Mouse (Mus musculus): Measurements from ENCODE around the gene Ap4m1. TPM values are rescaled to one million over a fixed set of nuclear protein-coding genes. Genes with fewer than 3 reads are reported as not detected.

The Ap4m1 gene
- polyA plus RNA-seq, 2 experiments: 3.9 to 10.8 TPM

DNA sequence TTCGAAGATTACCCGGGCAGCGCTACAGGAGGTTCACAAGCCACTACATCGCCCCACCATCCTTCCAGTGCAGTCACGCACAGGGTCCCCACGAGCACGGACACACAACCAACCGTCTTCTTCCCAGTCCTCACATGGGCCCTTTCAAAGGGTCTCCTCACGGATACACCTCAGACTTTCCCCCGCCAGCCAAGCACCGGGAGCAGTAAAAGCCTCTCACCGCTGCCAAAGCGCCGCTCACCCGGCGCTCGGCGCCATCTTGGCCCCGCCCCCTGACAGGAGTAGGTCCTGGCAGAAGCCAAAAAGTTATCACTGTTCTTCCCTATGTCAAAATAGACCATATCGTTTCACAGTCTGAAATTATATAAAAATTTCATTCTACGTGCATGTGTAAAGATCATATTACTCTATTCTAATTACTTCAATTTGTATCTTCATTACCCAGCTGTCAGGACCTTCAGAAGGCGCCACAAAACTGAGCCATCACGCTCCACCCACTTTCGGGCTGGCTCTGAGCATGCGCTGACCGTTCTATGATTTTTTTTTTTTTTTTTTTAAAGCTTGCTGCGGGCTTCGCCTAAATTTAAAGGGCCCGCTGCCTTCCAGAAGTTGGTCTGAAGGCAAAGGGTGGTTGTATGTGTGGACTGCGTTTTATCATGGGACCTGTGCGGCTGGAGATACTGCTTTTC, 15.3 kb downstream of the Ap4m1 start, which contains the start of the genes Taf6 and Cnpy4:
TSS of gene Taf6 (minus strand) at position 502 of the 689 bp plus-strand sequence.
TSS of gene Cnpy4 (plus strand) at position 536 of the 689 bp plus-strand sequence.
- WGBS (ENCODE audit: insufficient replicate concordance): under 1% methylated on average over 31 of the region's 31 CpGs

DNA sequence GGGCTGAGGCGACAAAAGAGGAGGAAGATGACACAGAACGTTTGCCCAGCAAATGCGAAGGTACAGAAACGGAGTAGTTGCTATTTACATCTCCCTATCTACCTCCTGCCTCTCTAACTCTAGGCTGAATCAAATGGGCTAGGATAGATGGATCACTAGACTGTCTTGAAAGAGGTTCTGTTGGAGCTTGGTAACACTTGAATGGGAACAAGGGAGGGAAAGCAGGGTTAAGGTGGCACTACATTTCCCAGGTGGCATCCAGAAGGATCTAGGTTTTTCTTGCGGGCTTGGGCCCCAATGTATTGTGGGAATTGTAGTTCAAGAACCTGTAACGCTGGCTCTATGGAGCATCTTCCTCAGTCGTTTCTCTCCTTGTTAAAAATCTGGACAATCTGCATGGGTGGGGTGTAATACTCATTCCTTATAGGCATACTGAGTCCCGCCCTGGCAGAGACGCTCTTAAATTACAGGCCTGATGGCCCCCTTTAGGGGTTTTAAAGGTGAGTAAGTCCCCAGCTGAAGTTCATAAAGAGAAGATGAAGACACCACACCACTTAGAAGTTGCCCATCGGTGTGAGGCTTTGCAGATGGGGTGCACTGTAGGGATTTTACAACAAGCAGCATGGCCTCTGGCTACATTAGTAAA, 16.0 kb downstream of the Ap4m1 start:
- peaks cover 8% of the 10 kb centered on the region; the same call in 1 of the 2 replicates for H3K36me3 ChIP-seq (replicated peaks; ENCODE audit: control insufficient read depth, insufficient read depth, low read depth)
- peak overlapping the region; percentile 75 to 99 for H3K4me3 ChIP-seq (ENCODE audit: insufficient read depth in 1 of 2, low read depth in 2 of 2, low read length in 2 of 2)
- H3K27me3 ChIP-seq (ENCODE audit: control insufficient read depth, insufficient read depth, low read length): no peaks in the 10 kb centered on the region
- under 1% methylated on average over 10 of the region's 10 CpGs for WGBS (ENCODE audit: insufficient replicate concordance)
- ATAC-seq (ENCODE audit: insufficient read depth) (peak; percentile 81), DNase-seq (ENCODE audit: low read depth in 3 of 3, low spot score in 3 of 3) (peak; percentile 74 to 77 (median 76))
- peaks cover 13 to 14% of the 10 kb centered on the region in 2 experiments for H3K4me1 ChIP-seq (replicated peaks; ENCODE audit: control insufficient read depth in 2 of 2, insufficient read depth in 2 of 2, low read length in 1 of 2)
- H3K9me3 ChIP-seq (ENCODE audit: control insufficient read depth, low read length): no peaks in the 10 kb centered on the region
- TF ChIP-seq EP300 (IDR thresholded peaks at IDR 0.05; ENCODE audit: low read depth) (no peak), CTCF (IDR thresholded peaks at IDR 0.05; ENCODE audit: low read depth) (no peak)
- peak overlapping the region; percentile 93 for H3K4me2 ChIP-seq (ENCODE audit: low read depth)
- H3K27ac ChIP-seq: peak overlapping the region; percentile 81
- peak overlapping the region; percentile 86 for H3K9ac ChIP-seq (replicated peaks)

More for the DNA sequence above, 15.3 kb downstream of the Ap4m1 start, which contains the start of the genes Taf6 and Cnpy4:
- Histone ChIP-seq H3K4me3 (ENCODE audit: insufficient read depth in 1 of 2, low read depth in 2 of 2, low read length in 2 of 2) (peak within 1 kb of the TSS; percentile 75 to 99), H3K27me3 (ENCODE audit: control insufficient read depth, insufficient read depth, low read length) (no peaks in the 10 kb centered on the region), H3K27ac (peak within 1 kb of the TSS; percentile 81), H3K36me3 (replicated peaks; ENCODE audit: control insufficient read depth, insufficient read depth, low read depth) (peaks cover 12% of the 10 kb centered on the region), H3K9me3 (ENCODE audit: control insufficient read depth, low read length) (no peaks in the 10 kb centered on the region), H3K9ac (replicated peaks) (peak within 1 kb of the TSS; percentile 90), H3K4me1 (replicated peaks; ENCODE audit: control insufficient read depth in 2 of 2, insufficient read depth in 2 of 2, low read length in 1 of 2) (peaks cover 13 to 14% of the 10 kb centered on the region in 2 experiments), H3K4me2 (ENCODE audit: low read depth) (peak within 1 kb of the TSS; percentile 93)
- peak; percentile 85 for ATAC-seq (ENCODE audit: insufficient read depth)
- DNase-seq (ENCODE audit: low read depth in 3 of 3, low spot score in 3 of 3): peak; percentile 78 to 86 (median 81)
- peak; percentile 97 for TF ChIP-seq EP300 (IDR thresholded peaks at IDR 0.05; ENCODE audit: low read depth)
- no peak for TF ChIP-seq CTCF (IDR thresholded peaks at IDR 0.05; ENCODE audit: low read depth)

DNA sequence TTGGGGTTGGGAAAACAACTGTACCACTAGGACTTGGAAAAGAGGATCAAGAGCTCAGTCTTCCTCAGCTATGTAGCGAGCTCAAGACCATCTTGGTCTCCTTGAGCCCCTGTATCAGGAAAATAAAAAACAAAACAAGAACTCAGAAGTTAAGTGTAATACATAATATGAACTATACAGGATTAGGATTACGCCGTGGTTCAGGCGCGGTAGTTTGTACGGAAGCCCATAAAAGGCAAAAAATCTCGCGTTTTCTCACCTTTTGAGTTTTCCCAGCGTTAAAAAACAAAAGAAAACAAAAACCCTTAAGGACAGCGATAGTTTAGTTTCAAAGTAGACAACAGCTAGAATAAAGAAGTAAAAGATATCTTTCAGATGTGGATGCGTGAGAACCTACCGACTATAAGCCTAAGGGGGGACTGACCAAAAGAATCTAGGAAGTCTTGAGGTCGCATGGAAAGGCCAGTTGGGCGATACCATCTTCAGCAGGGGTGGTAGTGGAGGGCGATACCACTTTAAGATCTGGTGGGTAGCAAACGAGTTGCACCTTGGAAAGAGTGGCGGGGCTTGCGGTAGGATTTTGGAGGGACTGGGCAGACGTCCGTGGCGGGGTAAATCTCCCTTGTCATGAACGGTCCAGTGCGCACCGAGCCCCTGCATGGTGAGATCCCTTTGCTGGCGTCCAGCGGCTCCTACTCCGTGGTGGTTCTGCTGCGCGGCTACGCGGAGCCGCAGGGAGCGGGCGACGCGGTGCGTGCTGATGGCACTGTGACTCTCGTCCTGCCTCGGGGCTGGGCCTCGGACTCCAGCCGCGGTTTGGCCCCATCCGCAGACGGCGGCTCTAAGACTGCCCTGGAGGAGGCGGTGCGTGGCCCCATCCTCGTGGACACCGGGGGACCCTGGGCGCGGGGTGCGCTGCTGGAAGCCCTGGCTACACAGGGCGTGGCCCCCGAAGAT, 22.2 kb downstream of the Ap4m1 start, which contains the start of gene Mblac1:
TSS of gene Mblac1 (plus strand) at position 544 of the 957 bp plus-strand sequence.
- peak within 1 kb of the TSS; percentile 82 for H3K4me2 ChIP-seq (ENCODE audit: low read depth)
- TF ChIP-seq CTCF (IDR thresholded peaks at IDR 0.05; ENCODE audit: low read depth) (no peak), EP300 (IDR thresholded peaks at IDR 0.05; ENCODE audit: low read depth) (peak; percentile 20; the same call in 1 of the 2 replicates)
- H3K9ac ChIP-seq (replicated peaks): peak within 1 kb of the TSS; percentile 83
- ATAC-seq (ENCODE audit: insufficient read depth) (peak; percentile 80), DNase-seq (ENCODE audit: low read depth in 3 of 3, low spot score in 3 of 3) (peak; percentile 79 to 84 (median 82))
- peak within 1 kb of the TSS; percentile 74 to 81 for H3K4me3 ChIP-seq (ENCODE audit: insufficient read depth in 1 of 2, low read depth in 2 of 2, low read length in 2 of 2)
- peak within 1 kb of the TSS; percentile 22; the same call in 1 of the 2 replicates for H3K27ac ChIP-seq
- H3K36me3 ChIP-seq (replicated peaks; ENCODE audit: control insufficient read depth, insufficient read depth, low read depth): peaks cover 5% of the 10 kb centered on the region; the same call in 1 of the 2 replicates
- H3K4me1 ChIP-seq (replicated peaks; ENCODE audit: control insufficient read depth in 2 of 2, insufficient read depth in 2 of 2, low read length in 1 of 2): peaks cover 0 to 6% of the 10 kb centered on the region in 2 experiments; a peak in 3 of 4 replicates
- no peaks in the 10 kb centered on the region for H3K27me3 ChIP-seq (ENCODE audit: control insufficient read depth, insufficient read depth, low read length)
- WGBS (ENCODE audit: insufficient replicate concordance): 5% methylated on average over 54 of the region's 54 CpGs
- H3K9me3 ChIP-seq (ENCODE audit: control insufficient read depth, low read length): no peaks in the 10 kb centered on the region

DNA sequence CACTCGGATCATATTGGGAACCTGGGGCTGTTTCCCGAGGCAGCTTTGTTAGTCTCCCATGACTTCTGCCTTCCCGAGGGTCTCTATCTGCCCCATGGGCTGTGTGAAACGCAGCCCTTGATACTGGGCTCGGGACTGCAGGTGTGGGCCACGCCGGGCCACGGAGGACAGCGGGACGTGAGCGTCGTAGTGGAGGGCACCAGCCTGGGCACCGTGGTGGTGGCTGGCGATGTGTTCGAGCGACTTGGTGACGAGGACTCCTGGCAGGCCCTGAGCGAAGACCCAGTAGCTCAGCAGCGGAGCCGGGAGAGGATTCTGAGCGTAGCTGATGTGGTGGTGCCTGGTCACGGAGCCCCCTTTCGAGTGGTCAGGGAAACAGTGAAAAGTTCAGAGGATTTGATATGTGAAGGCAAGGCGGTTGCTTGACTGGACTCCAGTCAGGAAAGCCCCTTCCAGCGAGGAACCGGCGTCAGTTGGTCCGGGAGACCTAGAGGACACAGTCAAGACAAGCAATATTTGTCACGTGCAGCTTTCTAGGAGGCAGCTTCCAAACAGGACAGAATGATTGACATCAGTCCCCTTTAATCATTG, 23.0 kb downstream of the Ap4m1 start:
- ATAC-seq (ENCODE audit: insufficient read depth) (peak; percentile 56), DNase-seq (ENCODE audit: low read depth in 3 of 3, low spot score in 3 of 3) (no peak)
- H3K27me3 ChIP-seq (ENCODE audit: control insufficient read depth, insufficient read depth, low read length): no peaks in the 10 kb centered on the region
- H3K9me3 ChIP-seq (ENCODE audit: control insufficient read depth, low read length): no peaks in the 10 kb centered on the region
- peaks cover 0 to 6% of the 10 kb centered on the region in 2 experiments; a peak in 3 of 4 replicates for H3K4me1 ChIP-seq (replicated peaks; ENCODE audit: control insufficient read depth in 2 of 2, insufficient read depth in 2 of 2, low read length in 1 of 2)
- TF ChIP-seq EP300 (IDR thresholded peaks at IDR 0.05; ENCODE audit: low read depth) (no peak), CTCF (IDR thresholded peaks at IDR 0.05; ENCODE audit: low read depth) (no peak)
- no peak overlapping the region; the same call in 1 of the 2 replicates for H3K27ac ChIP-seq
- H3K36me3 ChIP-seq (replicated peaks; ENCODE audit: control insufficient read depth, insufficient read depth, low read depth): peaks cover 5% of the 10 kb centered on the region; the same call in 1 of the 2 replicates
- WGBS (ENCODE audit: insufficient replicate concordance): 3% methylated on average over 29 of the region's 29 CpGs
- peak overlapping the region; percentile 83 for H3K9ac ChIP-seq (replicated peaks)
- peak overlapping the region; percentile 82 for H3K4me2 ChIP-seq (ENCODE audit: low read depth)
- H3K4me3 ChIP-seq (ENCODE audit: insufficient read depth in 1 of 2, low read depth in 2 of 2, low read length in 2 of 2): peak overlapping the region; percentile 74 to 81
